ENCODE assay signal across 9 mouse cellular contexts in genomic region chr3:88939749-88940148, GRCm38 (mm10). TPM values are rescaled to one million over a fixed set of nuclear protein-coding genes. Genes with fewer than 3 reads are reported as not detected.
DNase-seq lines count a peak whose midpoint lies in the region; ATAC-seq and TF ChIP-seq lines count a peak whose summit lies in the region.
"Had no signal": no experiment of that assay in that cellular context is flagged by ENCODE, and none has a peak within 500 bp of the region (broad histone marks: within the 10 kb centered on the region; RNA-seq: fewer than 3 reads in every experiment).

No protein-coding gene starts in this region.

- no peak for ATAC-seq in heart, embryonic 12.5 days (ENCODE audit: insufficient number of reproducible peaks, low FRiP score)
- ATAC-seq in monocyte, adult 5-6 weeks (replicated peaks; ENCODE audit: insufficient number of reproducible peaks, low FRiP score, low TSS enrichment, poor library complexity, severe bottlenecking), result peak; percentile 82

- no peaks in the 10 kb centered on the region for H3K27me3 ChIP-seq in heart, adult 2 months (ENCODE audit: control insufficient read depth, insufficient read depth, low read length)
- H3K27me3 ChIP-seq in heart, embryonic 12.5 days (replicated peaks), result no peaks in the 10 kb centered on the region
- H3K27me3 ChIP-seq: embryonic facial prominence, embryonic 15.5 days had no signal

- TF ChIP-seq EP300 in heart, adult 2 months (IDR thresholded peaks at IDR 0.05; ENCODE audit: insufficient read depth, low read depth, low read length), result no peak

- H3K9me3 ChIP-seq in heart, embryonic 12.5 days (replicated peaks), result no peaks in the 10 kb centered on the region
- H3K9me3 ChIP-seq: embryonic facial prominence, embryonic 15.5 days had no signal

- intact Hi-C loops in heart, adult 2 months (cut with DNase I), result loop anchor here (2.0 to 10.0 kb wide), 4 partner anchors 53 to 275 kb away; partner anchors contain the start of genes Clk2, Hcn3 and Thbs3

- no peak overlapping the region for H3K27ac ChIP-seq in heart, adult 2 months
- no peak overlapping the region for H3K27ac ChIP-seq in heart, embryonic 12.5 days (ENCODE audit: poor library complexity, severe bottlenecking)
- H3K27ac ChIP-seq: embryonic facial prominence, embryonic 15.5 days had no signal

- no peak overlapping the region for H3K4me2 ChIP-seq in heart, embryonic 12.5 days
- H3K4me2 ChIP-seq: embryonic facial prominence, embryonic 15.5 days had no signal

- WGBS in heart, adult 2 months, result 52% methylated on average over 3 of the region's 3 CpGs
- WGBS in heart, embryonic 12.5 days, result 69% methylated on average over 3 of the region's 3 CpGs

- no peaks in the 10 kb centered on the region for H3K36me3 ChIP-seq in heart, adult 2 months (ENCODE audit: control insufficient read depth, insufficient read depth, low read length)
- peaks cover 52% of the 10 kb centered on the region for H3K36me3 ChIP-seq in heart, embryonic 12.5 days

- H3K4me3 ChIP-seq in heart, adult 2 months, result no peak overlapping the region
- H3K4me3 ChIP-seq in heart, embryonic 12.5 days, result no peak overlapping the region
- H3K4me3 ChIP-seq: embryonic facial prominence, embryonic 15.5 days had no signal

- no peak for DNase-seq in heart, adult 2 months
- DNase-seq in urinary bladder, postnatal 25 days (ENCODE audit: low spot score), result peak; percentile 12
- no peak for DNase-seq in urinary bladder, adult 2 months (ENCODE audit: low spot score)
- DNase-seq in embryo, embryonic 9.5 days (ENCODE audit: extremely low spot score), result peak; percentile 32
- DNase-seq in ovary, postnatal 14 days (ENCODE audit: low spot score), result no peak
- DNase-seq in spleen, postnatal 14 days (ENCODE audit: low spot score in 2 of 2), result no peak

- no peak overlapping the region for H3K9ac ChIP-seq in heart, adult 2 months (ENCODE audit: low read depth, low read length)
- no peak overlapping the region for H3K9ac ChIP-seq in heart, embryonic 12.5 days
- H3K9ac ChIP-seq: embryonic facial prominence, embryonic 15.5 days had no signal

- no peak for TF ChIP-seq POLR2A in heart, adult 2 months (IDR thresholded peaks at IDR 0.05; ENCODE audit: insufficient read depth, low read depth, low read length)

- no peaks in the 10 kb centered on the region for H3K4me1 ChIP-seq in heart, adult 2 months (ENCODE audit: control insufficient read depth, insufficient read depth, low read length)
- no peaks in the 10 kb centered on the region for H3K4me1 ChIP-seq in heart, embryonic 12.5 days (replicated peaks)
- H3K4me1 ChIP-seq: embryonic facial prominence, embryonic 15.5 days had no signal

- peak; percentile 85 for TF ChIP-seq CTCF in heart, adult 2 months (IDR thresholded peaks at IDR 0.05)

- H3K79me2 ChIP-seq in heart, adult 2 months (replicated peaks; ENCODE audit: control insufficient read depth, insufficient read depth, low read length), result no peaks in the 10 kb centered on the region; the same call in 1 of the 2 replicates

RNA-seq across cellular contexts. Expression of gene Ash1l, which starts 10.7 kb away (rescaled TPM):
- total RNA-seq in heart, adult 2 months (2021), result 10 to 100 TPM; 36.4 to 41.1 TPM
- polyA plus RNA-seq in heart, adult 2 months (2012; rRNA removed), result 6.9 and 14.0 TPM in 2 replicates
- polyA plus RNA-seq in heart, embryonic 12.5 days (2016; fragmentation: Nextera tagmentation; extraction: Ambion mirVana), result 15.9 and 17.2 TPM in 2 replicates
- 20.0 and 23.8 TPM in 2 replicates for polyA plus RNA-seq in urinary bladder, adult 2 months (2012; rRNA removed)
- total RNA-seq in monocyte, adult 5-6 weeks (2017), result 40.6 to 78.1 TPM (median 41.7 TPM) in 3 replicates

RNA-seq across cellular contexts. Expression of gene Dap3, which starts 11.2 kb away (rescaled TPM):
- total RNA-seq in heart, adult 2 months (2021), result 100 to 1,000 TPM; 134 to 153 TPM
- polyA plus RNA-seq in heart, adult 2 months (2012; rRNA removed), result 66.5 and 98.1 TPM in 2 replicates
- polyA plus RNA-seq in heart, embryonic 12.5 days (2016; fragmentation: Nextera tagmentation; extraction: Ambion mirVana), result 141 and 146 TPM in 2 replicates
- 111 and 117 TPM in 2 replicates for polyA plus RNA-seq in urinary bladder, adult 2 months (2012; rRNA removed)
- total RNA-seq in monocyte, adult 5-6 weeks (2017), result 38.3 to 58.2 TPM (median 53.2 TPM) in 3 replicates

RNA-seq across cellular contexts. Expression of gene Msto1, which starts 25.9 kb away (rescaled TPM):
- total RNA-seq in heart, adult 2 months (2021), result 10 to 100 TPM; 12.4 to 12.6 TPM
- polyA plus RNA-seq in heart, adult 2 months (2012; rRNA removed), result 21.6 and 22.1 TPM in 2 replicates
- 48.9 and 52.4 TPM in 2 replicates for polyA plus RNA-seq in heart, embryonic 12.5 days (2016; fragmentation: Nextera tagmentation; extraction: Ambion mirVana)
- polyA plus RNA-seq in urinary bladder, adult 2 months (2012; rRNA removed), result 28.3 and 32.8 TPM in 2 replicates
- total RNA-seq in monocyte, adult 5-6 weeks (2017), result 8.1 to 11.7 TPM (median 11.6 TPM) in 3 replicates

Comparison
In these comparisons a context has a peak if more than half of its experiments do, and no peak if none do; other contexts are left out.
1. DNase-seq: peak in urinary bladder, postnatal 25 days (single experiment) and embryo, embryonic 9.5 days (single experiment); none in heart, adult 2 months (0 of 2), urinary bladder, adult 2 months (single experiment), ovary, postnatal 14 days (single experiment) and spleen, postnatal 14 days (0 of 2).